Comparison of ENCODE assay signal across 27 mouse cellular contexts in genomic region chr15:15743011-15743410, GRCm38 (mm10).
DNase-seq lines count a peak whose midpoint lies in the region; ATAC-seq lines count a peak whose summit lies in the region.
"Had no signal": no experiment of that assay in that cellular context is flagged by ENCODE, and none has a peak within 500 bp of the region (broad histone marks: within the 10 kb centered on the region; RNA-seq: fewer than 3 reads in every experiment).

No protein-coding gene starts in this region.

- DNase-seq in embryo, embryonic 10.5 days (ENCODE audit: low spot score), result peak; percentile 2
- no peak for DNase-seq in embryo, embryonic 10 days (ENCODE audit: low spot score)
- peak; percentile 30 for DNase-seq in MN1 (ENCODE audit: low spot score)
- peak; percentile 8 for DNase-seq in forelimb bud, embryonic 11.5 days (ENCODE audit: low read depth, low spot score)
- peak; percentile 2 for DNase-seq in retina, postnatal 1 day
- no peak for DNase-seq in spleen, postnatal 4 days (ENCODE audit: low spot score in 2 of 2)
- no peak for DNase-seq in spleen, postnatal 36 days (ENCODE audit: low spot score in 2 of 2)
- DNase-seq: adrenal gland, adult 2 months; adrenal gland, postnatal 36 days; cerebellum, adult 2 months; cerebellum, postnatal 14 days; embryo, embryonic 11 days; gastrocnemius, postnatal 10 days; heart, postnatal 14 days; kidney, adult 11 months; kidney, postnatal 14 days; layer of hippocampus, adult 9-11 months; liver, embryonic 13.5 days; lung, adult 18-20 months; lung, postnatal 10 days; right cerebral cortex, postnatal 14 days; thymus, adult 18-20 months; thymus, postnatal 25 days had no signal

- ATAC-seq in granulocyte monocyte progenitor cell, adult 5-6 weeks (replicated peaks; ENCODE audit: poor library complexity, severe bottlenecking), result no peak
- ATAC-seq: forebrain, embryonic 16.5 days; hindbrain, embryonic 16.5 days; midbrain, embryonic 15.5 days had no signal

Comparison
In these comparisons a context has a peak if more than half of its experiments do, and no peak if none do; other contexts are left out.
1. DNase-seq: peak in embryo, embryonic 10.5 days (single experiment), MN1 (single experiment), forelimb bud, embryonic 11.5 days (single experiment) and retina, postnatal 1 day (single experiment); none in embryo, embryonic 10 days (single experiment), spleen, postnatal 4 days (0 of 2) and spleen, postnatal 36 days (0 of 2).